Mouse (Mus musculus) telencephalon, adult 2 months (tissue): ENCODE data around the gene Tinagl1.
A peak's percentile ranks its signal among the peaks of the same experiment; 100 is the strongest.

Experiments
- DNase-seq: peaks from one replicate; pipeline ENCODE4 v3.0.0-alpha.2; 2011; ENCODE audit warnings: low read depth, low spot score

The Tinagl1 gene

GRCm38 (mm10) chr4:130175072-130175711 is at the start of gene Tinagl1:
TSS of gene Tinagl1 (minus strand) at chr4:130175122.
- no peak for DNase-seq

- peak; percentile 18 for DNase-seq
Observed at GRCm38 (mm10) chr4:130224071-130224470, 49.1 kb upstream of the Tinagl1 start.

- no peak for DNase-seq
Observed at GRCm38 (mm10) chr4:130222179-130222578, 47.3 kb upstream of the Tinagl1 start, which contains the start of gene Gm853. TSS of gene Gm853 (minus strand) at chr4:130222401.

GRCm38 (mm10) chr4:130220176-130220575 is 45.3 kb upstream of the Tinagl1 start:
- no peak for DNase-seq

GRCm38 (mm10) chr4:130215392-130215791 is 40.5 kb upstream of the Tinagl1 start:
- no peak for DNase-seq

- DNase-seq = no peak
Observed at GRCm38 (mm10) chr4:130213857-130214256, 38.9 kb upstream of the Tinagl1 start.

GRCm38 (mm10) chr4:130213197-130213596 is 38.3 kb upstream of the Tinagl1 start:
- DNase-seq = no peak

GRCm38 (mm10) chr4:130212421-130212820 is 37.5 kb upstream of the Tinagl1 start:
- DNase-seq = no peak

GRCm38 (mm10) chr4:130211870-130212269 is 36.9 kb upstream of the Tinagl1 start:
- no peak for DNase-seq

- peak; percentile 45 for DNase-seq
Observed at GRCm38 (mm10) chr4:130198694-130199670, 24.1 kb upstream of the Tinagl1 start.

GRCm38 (mm10) chr4:130196542-130196941 is 21.6 kb upstream of the Tinagl1 start:
- no peak for DNase-seq

- no peak for DNase-seq
Observed at GRCm38 (mm10) chr4:130195924-130196323, 21.0 kb upstream of the Tinagl1 start.

- no peak for DNase-seq
Observed at GRCm38 (mm10) chr4:130192266-130192665, 17.3 kb upstream of the Tinagl1 start.

GRCm38 (mm10) chr4:130189606-130190005 is 14.7 kb upstream of the Tinagl1 start:
- no peak for DNase-seq

- peak; percentile 50 for DNase-seq
Observed at GRCm38 (mm10) chr4:130188806-130189297, 13.9 kb upstream of the Tinagl1 start.

- peak; percentile 16 for DNase-seq
Observed at GRCm38 (mm10) chr4:130186891-130187290, 12.0 kb upstream of the Tinagl1 start.

GRCm38 (mm10) chr4:130186450-130186849 is 11.5 kb upstream of the Tinagl1 start:
- DNase-seq = no peak

GRCm38 (mm10) chr4:130183879-130184278 is 9.0 kb upstream of the Tinagl1 start:
- DNase-seq = no peak

GRCm38 (mm10) chr4:130183023-130183422 is 8.1 kb upstream of the Tinagl1 start:
- no peak for DNase-seq

- DNase-seq = no peak
Observed at GRCm38 (mm10) chr4:130181886-130182285, 7.0 kb upstream of the Tinagl1 start.

GRCm38 (mm10) chr4:130180909-130181602 is 6.1 kb upstream of the Tinagl1 start:
- DNase-seq = no peak

GRCm38 (mm10) chr4:130179876-130180275 is 5.0 kb upstream of the Tinagl1 start:
- no peak for DNase-seq
